Mouse (Mus musculus) forebrain, embryonic 10.5 days (tissue): ENCODE results near the gene Mgl2. TPM values are rescaled to one million over a fixed set of nuclear protein-coding genes. Genes with fewer than 3 reads are reported as not detected.

Source experiments
- DNase-seq: peaks from one replicate; pipeline ENCODE4 v3.0.0-alpha.2; 2017; ENCODE audit warnings: low spot score; ENCODE audit errors: extremely low spot score
- H3K27ac ChIP-seq: fragments of 300-500 bp; sonication (generic); 2 replicates; pipeline ENCODE4 v1.5.1; 2016; ENCODE audit warnings: mild to moderate bottlenecking
- H3K27me3 ChIP-seq: fragments of 300-500 bp; sonication (generic); 2 replicates; pipeline ENCODE4 v1.6.1; 2016; ENCODE audit warnings: mild to moderate bottlenecking; ENCODE audit not compliant: poor library complexity, severe bottlenecking
- H3K36me3 ChIP-seq: fragments of 300-500 bp; sonication (generic); replicated peaks from 2 replicates; pipeline ENCODE4 v1.6.1; 2016; ENCODE audit warnings: mild to moderate bottlenecking, moderate library complexity
- H3K4me1 ChIP-seq: fragments of 300-500 bp; sonication (generic); 2 replicates; pipeline ENCODE4 v1.6.1; 2016
- H3K4me3 ChIP-seq: fragments of 300-500 bp; sonication (generic); 2 replicates; pipeline ENCODE4 v1.5.1; 2016; ENCODE audit warnings: mild to moderate bottlenecking, moderate library complexity
- H3K9me3 ChIP-seq: fragments of 300-500 bp; sonication (generic); 2 replicates; pipeline ENCODE4 v1.6.1; 2016; ENCODE audit warnings: mild to moderate bottlenecking, moderate library complexity
- WGBS: fragments of 180-500 bp; shearing (Covaris S2); methylation state at CpG from one replicate; pipeline ENCODE4 v1.1.7; 2016; 5-methylcytosine and 5-hydroxymethylcytosine counted together
- polyA plus RNA-seq: library from polyadenylated mRNA; unstranded; fragments of >200 nt; fragmentation: Nextera tagmentation; extraction: Ambion mirVana; gene quantifications from 2 replicates; pipeline ENCODE4 v1.2.1, GENCODE M21; 2016

Gene Mgl2
- not detected in 2 replicates for polyA plus RNA-seq

- Histone ChIP-seq H3K4me1 (no peaks in the 10 kb centered on the region), H3K4me3 (no peak within 1 kb of the TSS), H3K27ac (no peak within 1 kb of the TSS), H3K36me3 (no peaks in the 10 kb centered on the region), H3K27me3 (no peaks in the 10 kb centered on the region), H3K9me3 (no peaks in the 10 kb centered on the region)
- WGBS = 86% methylated on average over 9 of the region's 9 CpGs
- DNase-seq = no peak
Observed at GRCm38 (mm10) chr11:70129926-70130379, at the start of gene Mgl2. Mgl2 (plus strand) TSS chr11:70130329.

GRCm38 (mm10) chr11:70080803-70081590, 49.1 kb upstream of the Mgl2 start:
- 88% methylated on average over 15 of the region's 15 CpGs for WGBS

GRCm38 (mm10) chr11:70084563-70084962, 45.6 kb upstream of the Mgl2 start:
- H3K4me1 ChIP-seq = no peaks in the 10 kb centered on the region

More at GRCm38 (mm10) chr11:70080803-70081590, 49.1 kb upstream of the Mgl2 start:
- H3K4me1 ChIP-seq = no peaks in the 10 kb centered on the region
- no peak overlapping the region for H3K27ac ChIP-seq
- H3K36me3 ChIP-seq = no peaks in the 10 kb centered on the region
- no peak for DNase-seq
- no peaks in the 10 kb centered on the region for H3K9me3 ChIP-seq
- no peaks in the 10 kb centered on the region for H3K27me3 ChIP-seq
- H3K4me3 ChIP-seq = no peak overlapping the region

DNA sequence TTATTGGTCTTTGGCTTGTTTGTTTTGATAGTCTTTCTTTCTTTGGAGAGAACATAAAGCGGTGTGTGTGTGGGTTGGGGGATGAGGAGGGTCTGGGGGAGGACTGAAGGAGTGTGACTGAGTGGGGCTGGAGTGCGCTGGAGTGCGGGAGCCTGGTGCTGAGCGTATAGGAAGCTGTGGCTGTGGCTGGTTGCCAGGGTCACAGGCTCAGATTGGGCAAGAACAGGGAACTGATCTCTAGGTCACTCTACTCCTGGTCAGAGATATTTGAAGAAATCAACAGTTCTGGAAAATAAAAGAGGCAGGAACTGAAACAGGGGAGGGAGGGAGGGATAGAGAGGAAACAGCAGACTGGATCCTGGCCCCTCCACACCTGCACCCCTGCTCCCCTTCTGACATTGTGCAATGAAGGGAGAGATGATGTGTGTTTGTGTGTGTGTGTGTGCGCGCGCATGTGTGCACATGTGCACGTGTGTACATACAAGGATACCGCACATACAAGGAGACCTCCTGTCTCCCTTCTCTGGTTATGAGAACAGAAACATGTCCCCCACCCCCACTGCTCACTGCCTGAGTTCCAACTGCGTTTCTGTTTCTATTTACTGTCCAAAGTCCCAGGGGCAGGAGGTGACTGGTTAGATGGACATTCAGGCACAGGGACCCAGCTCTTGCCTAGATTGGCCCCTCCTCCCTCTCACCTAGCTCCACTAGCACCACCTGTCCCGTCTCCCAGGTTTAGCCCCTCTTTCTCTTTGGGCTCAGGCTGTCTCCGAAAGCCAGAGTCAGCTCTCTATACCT, 37.9 kb upstream of the Mgl2 start, which contains the start of gene Asgr2:
TSS of gene Asgr2 (plus strand) at position 659 of the 798 bp plus-strand sequence.
- WGBS = 83% methylated on average over 12 of the region's 12 CpGs

More at GRCm38 (mm10) chr11:70084563-70084962, 45.6 kb upstream of the Mgl2 start:
- DNase-seq = no peak
- Histone ChIP-seq H3K27ac (0 out of 2 replicates have a peak overlapping the region, but pooled peaks have one; percentile 8), H3K9me3 (no peaks in the 10 kb centered on the region; the same call in 1 of the 2 replicates), H3K4me3 (no peak overlapping the region), H3K27me3 (no peaks in the 10 kb centered on the region), H3K36me3 (no peaks in the 10 kb centered on the region)
- 84% methylated on average over 8 of the region's 8 CpGs for WGBS

GRCm38 (mm10) chr11:70097396-70097795, 32.7 kb upstream of the Mgl2 start:
- Histone ChIP-seq H3K36me3 (no peaks in the 10 kb centered on the region), H3K9me3 (no peaks in the 10 kb centered on the region), H3K4me3 (no peak overlapping the region), H3K4me1 (no peaks in the 10 kb centered on the region), H3K27me3 (no peaks in the 10 kb centered on the region), H3K27ac (no peak overlapping the region)
- WGBS = 85% methylated on average over 11 of the region's 11 CpGs
- no peak for DNase-seq

More for the DNA sequence above, 37.9 kb upstream of the Mgl2 start, which contains the start of gene Asgr2:
- no peaks in the 10 kb centered on the region for H3K9me3 ChIP-seq
- H3K27me3 ChIP-seq = no peaks in the 10 kb centered on the region
- no peak for DNase-seq
- H3K4me3 ChIP-seq = no peak within 1 kb of the TSS
- H3K4me1 ChIP-seq = no peaks in the 10 kb centered on the region
- H3K27ac ChIP-seq = no peak within 1 kb of the TSS
- no peaks in the 10 kb centered on the region for H3K36me3 ChIP-seq

GRCm38 (mm10) chr11:70099102-70099501, 31.0 kb upstream of the Mgl2 start:
- Histone ChIP-seq H3K36me3 (no peaks in the 10 kb centered on the region), H3K4me1 (no peaks in the 10 kb centered on the region), H3K27ac (no peak overlapping the region), H3K4me3 (no peak overlapping the region), H3K27me3 (no peaks in the 10 kb centered on the region), H3K9me3 (no peaks in the 10 kb centered on the region)
- no peak for DNase-seq
- 80% methylated on average over 2 of the region's 2 CpGs for WGBS

DNA sequence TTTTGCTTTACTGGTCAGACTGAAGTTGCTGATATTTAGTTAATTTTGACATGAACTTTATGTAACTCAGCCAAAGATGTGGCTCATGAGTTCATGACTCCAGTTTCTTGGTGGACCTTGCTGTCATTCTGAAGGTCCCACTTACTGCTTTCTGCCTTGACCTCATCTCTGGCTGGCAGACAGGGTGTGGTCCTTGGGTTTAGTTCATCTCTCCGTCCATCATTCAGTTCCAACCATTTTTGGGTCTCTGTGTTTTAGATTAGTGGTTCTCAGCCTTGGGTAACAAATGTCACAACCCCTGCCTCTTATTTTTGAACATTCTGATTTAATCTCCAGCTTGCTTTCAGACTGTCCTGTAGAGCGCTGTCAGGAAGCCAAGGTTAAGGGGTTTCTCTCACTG, 30.3 kb upstream of the Mgl2 start:
- Histone ChIP-seq H3K36me3 (no peaks in the 10 kb centered on the region), H3K4me1 (no peaks in the 10 kb centered on the region), H3K27ac (no peak overlapping the region), H3K27me3 (no peaks in the 10 kb centered on the region), H3K4me3 (no peak overlapping the region), H3K9me3 (no peaks in the 10 kb centered on the region)
- WGBS = 81% methylated on average over 2 of the region's 2 CpGs
- no peak for DNase-seq

- H3K36me3 ChIP-seq = no peaks in the 10 kb centered on the region
- no peak overlapping the region for H3K4me3 ChIP-seq
- 85% methylated on average over 14 of the region's 14 CpGs for WGBS
- no peak for DNase-seq
- no peaks in the 10 kb centered on the region for H3K27me3 ChIP-seq
- H3K4me1 ChIP-seq = no peaks in the 10 kb centered on the region
- H3K27ac ChIP-seq = no peak overlapping the region
- H3K9me3 ChIP-seq = no peaks in the 10 kb centered on the region
Observed at GRCm38 (mm10) chr11:70103701-70104315, 26.3 kb upstream of the Mgl2 start.

DNA sequence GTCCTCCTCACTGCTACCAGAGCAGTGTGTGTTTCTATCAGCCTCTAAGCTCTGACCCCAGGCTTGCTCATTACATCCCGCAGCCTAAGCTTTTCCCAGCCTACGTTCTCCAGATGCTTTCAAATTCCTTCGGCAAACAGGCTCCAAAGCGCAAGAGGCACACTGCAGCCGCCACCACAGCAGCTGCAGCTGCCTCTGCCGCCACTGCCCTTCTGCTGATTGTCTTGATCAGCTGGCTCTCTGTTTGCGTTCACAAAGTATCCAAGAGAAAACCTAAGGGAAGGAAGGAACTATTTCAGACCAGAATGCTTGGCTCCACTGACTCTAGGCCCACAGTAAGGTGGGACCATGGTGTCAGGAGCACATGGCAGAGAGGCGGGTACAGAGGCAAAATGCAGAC, 23.0 kb upstream of the Mgl2 start:
- Histone ChIP-seq H3K4me3 (no peak overlapping the region), H3K4me1 (no peaks in the 10 kb centered on the region), H3K9me3 (no peaks in the 10 kb centered on the region), H3K36me3 (no peaks in the 10 kb centered on the region), H3K27ac (no peak overlapping the region), H3K27me3 (no peaks in the 10 kb centered on the region)
- WGBS = 72% methylated on average over 8 of the region's 8 CpGs
- no peak for DNase-seq

DNA sequence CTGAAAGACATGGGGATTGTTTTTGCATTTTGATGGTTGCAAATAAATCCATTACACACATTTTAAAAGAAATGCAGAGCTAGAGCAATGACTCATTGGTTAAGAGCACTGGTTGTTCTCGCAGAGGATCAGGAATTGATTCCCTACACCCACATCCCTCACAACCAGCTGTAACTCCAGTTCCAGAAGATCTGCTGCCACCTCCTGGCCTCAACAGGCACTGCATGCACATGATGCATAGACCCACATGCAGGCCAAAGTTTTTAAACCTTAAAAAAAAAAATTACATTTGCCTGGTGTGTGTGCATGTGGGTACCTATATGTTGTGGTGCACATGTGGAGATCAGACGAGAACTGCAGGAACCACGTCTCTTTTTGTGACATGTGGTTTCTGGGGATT, 20.0 kb upstream of the Mgl2 start:
- Histone ChIP-seq H3K27ac (no peak overlapping the region), H3K36me3 (no peaks in the 10 kb centered on the region), H3K9me3 (no peaks in the 10 kb centered on the region), H3K4me1 (no peaks in the 10 kb centered on the region), H3K4me3 (no peak overlapping the region), H3K27me3 (no peaks in the 10 kb centered on the region)
- DNase-seq = no peak
- WGBS = 72% methylated on average over 3 of the region's 3 CpGs

DNA sequence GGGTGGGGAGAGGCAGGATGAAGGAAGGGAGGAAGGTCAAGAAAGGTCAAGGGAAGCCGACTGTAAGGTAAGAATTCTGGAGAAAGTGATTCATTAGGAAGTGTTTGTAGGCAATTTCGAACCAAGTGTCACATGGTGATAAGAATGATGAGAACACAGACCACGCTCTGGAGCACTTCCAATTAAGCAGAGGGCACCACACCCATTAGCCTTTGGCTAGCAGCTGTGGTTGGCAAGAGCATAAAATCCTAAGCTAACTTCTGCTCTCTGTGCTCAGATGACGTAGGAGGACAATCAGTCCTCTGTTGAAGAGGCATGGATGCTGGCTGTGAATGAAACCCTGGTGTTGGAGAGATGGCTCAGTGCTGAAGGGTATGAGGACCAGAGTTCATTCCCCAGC, 15.6 kb upstream of the Mgl2 start:
- Histone ChIP-seq H3K36me3 (no peaks in the 10 kb centered on the region), H3K4me3 (no peak overlapping the region), H3K27me3 (no peaks in the 10 kb centered on the region), H3K9me3 (0 out of 2 replicates have a peak, but pooled peaks cover 1% of the 10 kb centered on the region), H3K4me1 (no peaks in the 10 kb centered on the region), H3K27ac (no peak overlapping the region)
- 66% methylated on average over 4 of the region's 4 CpGs for WGBS
- DNase-seq = no peak

DNA sequence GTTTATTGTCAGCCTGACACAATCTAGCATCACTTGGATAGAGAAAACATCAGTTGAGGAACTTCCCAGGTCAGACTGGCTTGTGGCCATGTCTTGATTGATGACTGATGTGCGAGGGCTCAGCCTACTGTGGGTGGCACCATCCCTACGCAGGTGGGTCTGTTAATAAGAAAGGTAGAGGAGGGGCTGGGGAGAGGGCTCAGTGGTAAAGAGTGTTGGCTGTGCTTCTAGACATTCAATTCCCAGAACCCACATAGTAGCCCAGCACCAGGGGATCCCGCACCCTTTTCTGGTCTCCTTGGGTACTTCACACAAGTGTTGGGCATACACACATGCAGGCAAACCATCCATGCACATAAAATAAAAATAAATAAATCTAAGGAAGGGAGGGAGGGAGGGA, 14.2 kb upstream of the Mgl2 start:
- Histone ChIP-seq H3K4me1 (no peaks in the 10 kb centered on the region), H3K36me3 (no peaks in the 10 kb centered on the region), H3K27ac (no peak overlapping the region), H3K9me3 (peaks cover 8% of the 10 kb centered on the region; the same call in 1 of the 2 replicates), H3K27me3 (no peaks in the 10 kb centered on the region), H3K4me3 (no peak overlapping the region)
- DNase-seq = no peak
- WGBS = 90% methylated on average over 3 of the region's 3 CpGs
